Comparison of ENCODE assay signal across 31 mouse cellular contexts in the genomic region with DNA sequence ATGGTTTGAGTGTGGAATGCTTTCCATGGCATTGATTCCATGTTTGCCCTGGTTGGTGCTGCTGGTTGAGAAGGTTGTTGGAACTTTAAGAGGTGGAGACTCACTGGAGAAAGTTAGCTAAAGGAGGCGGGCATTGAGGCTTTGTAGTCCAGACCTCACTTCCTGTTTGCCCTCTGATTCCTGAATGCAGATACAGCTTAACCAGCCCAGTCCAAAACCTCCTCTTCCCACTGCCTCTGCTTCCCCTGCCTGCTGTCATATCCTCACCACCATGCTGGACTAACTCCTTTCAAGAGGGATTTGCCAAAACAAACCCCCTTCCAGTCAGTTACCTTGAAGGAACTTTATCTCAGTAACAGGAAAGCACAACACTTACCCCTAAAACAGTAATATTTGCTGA. TPM values are rescaled to one million over a fixed set of nuclear protein-coding genes. Genes with fewer than 3 reads are reported as not detected.
DNase-seq lines count a peak whose midpoint lies in the region; ATAC-seq and TF ChIP-seq lines count a peak whose summit lies in the region.
"Had no signal": no experiment of that assay in that cellular context is flagged by ENCODE, and none has a peak within 500 bp of the region (broad histone marks: within the 10 kb centered on the region; RNA-seq: fewer than 3 reads in every experiment).

No protein-coding gene starts in this region.

- no peak overlapping the region for H3K9ac ChIP-seq in CH12.LX (ENCODE audit: insufficient read depth, low read depth)
- H3K9ac ChIP-seq in stomach, postnatal 0 days (ENCODE audit: low read length) = no peak overlapping the region
- H3K9ac ChIP-seq: embryonic facial prominence, embryonic 13.5 days; embryonic facial prominence, embryonic 15.5 days; forebrain, embryonic 12.5 days had no signal

- no peak overlapping the region for H3K4me2 ChIP-seq in CH12.LX (ENCODE audit: insufficient read depth, low read depth, poor library complexity, severe bottlenecking)
- no peak overlapping the region for H3K4me2 ChIP-seq in stomach, postnatal 0 days (replicated peaks; ENCODE audit: low read depth)
- H3K4me2 ChIP-seq: embryonic facial prominence, embryonic 13.5 days; embryonic facial prominence, embryonic 15.5 days; forebrain, embryonic 12.5 days had no signal

- 57% methylated on average over 1 of the region's 1 CpGs for WGBS in stomach, postnatal 0 days

- no peaks in the 10 kb centered on the region for H3K27me3 ChIP-seq in CH12.LX (replicated peaks)
- no peaks in the 10 kb centered on the region for H3K27me3 ChIP-seq in stomach, postnatal 0 days (ENCODE audit: control insufficient read depth, insufficient read depth, low read length)
- H3K27me3 ChIP-seq: embryonic facial prominence, embryonic 13.5 days; embryonic facial prominence, embryonic 15.5 days; forebrain, embryonic 12.5 days had no signal

- TF ChIP-seq EP300 in CH12.LX (IDR thresholded peaks at IDR 0.05; ENCODE audit: low read length) = no peak
- no peak for TF ChIP-seq EP300 in stomach, postnatal 0 days (optimal IDR thresholded peaks at IDR 0.05)

- peak; percentile 63 for DNase-seq in heart, adult 11 months
- DNase-seq in heart, adult 9 months (ENCODE audit: low spot score in 2 of 2) = no peak
- peak; percentile 5 for DNase-seq in CH12.LX (ENCODE audit: extremely low read depth)
- DNase-seq in stomach, postnatal 0 days (ENCODE audit: low spot score) = peak; percentile 49
- DNase-seq in natural killer cell, adult 2 months (ENCODE audit: low spot score in 2 of 2) = no peak
- DNase-seq in kidney, postnatal 10 days = no peak
- DNase-seq in adrenal gland, postnatal 14 days = no peak
- DNase-seq: adrenal gland, adult 8-10 months; adrenal gland, postnatal 25 days; B cell, adult 2 months; cerebellum, adult 11-12 months; cerebellum, adult 2 months; cerebellum, adult 9-10 months; cerebellum, postnatal 10 days; cerebellum, postnatal 25 days; embryo, embryonic 11 days had no signal

- H3K9me3 ChIP-seq in CH12.LX (replicated peaks; ENCODE audit: low read length) = no peaks in the 10 kb centered on the region
- no peaks in the 10 kb centered on the region for H3K9me3 ChIP-seq in stomach, postnatal 0 days (ENCODE audit: control insufficient read depth, low read length)
- H3K9me3 ChIP-seq: embryonic facial prominence, embryonic 13.5 days; embryonic facial prominence, embryonic 15.5 days; forebrain, embryonic 10.5 days; forebrain, embryonic 12.5 days had no signal

- no peaks in the 10 kb centered on the region for H3K79me2 ChIP-seq in CH12.LX (replicated peaks; ENCODE audit: control insufficient read depth, extremely low read depth, insufficient read depth, poor library complexity, severe bottlenecking)

- H3K36me3 ChIP-seq in CH12.LX (replicated peaks in 1 of 2; ENCODE audit: control insufficient read depth in 1 of 2, insufficient read depth in 1 of 2, low read length in 1 of 2) = no peaks in the 10 kb centered on the region
- no peaks in the 10 kb centered on the region for H3K36me3 ChIP-seq in stomach, postnatal 0 days (ENCODE audit: control insufficient read depth, insufficient read depth, low read length)
- H3K36me3 ChIP-seq: embryonic facial prominence, embryonic 13.5 days; embryonic facial prominence, embryonic 15.5 days; forebrain, embryonic 10.5 days; forebrain, embryonic 12.5 days had no signal

- no peak for TF ChIP-seq POLR2A in CH12.LX (IDR thresholded peaks at IDR 0.05; ENCODE audit: low read depth, low read length)

- dilution Hi-C loops in CH12.LX (cut with MboI; ENCODE audit: extremely low pct_ligation_motif_present, extremely low pct_unique_long_range_greater_than_20kb, low sequenced_read_pairs) = no loop called here

- no peak for TF ChIP-seq RAD21 in CH12.LX (IDR thresholded peaks at IDR 0.05; ENCODE audit: low read depth, low read length)

- in situ Hi-C loops in CH12.LX (cut with MboI; ENCODE audit: low pct_ligation_motif_present, low pct_unique_long_range_greater_than_20kb, low sequenced_read_pairs) = loop anchor here (25.0 kb wide), 1 partner anchor 570 kb away; the partner anchor contains the start of gene Mrpl16

- H3K27ac ChIP-seq in CH12.LX (ENCODE audit: insufficient read depth, low read depth) = no peak overlapping the region
- no peak overlapping the region for H3K27ac ChIP-seq in stomach, postnatal 0 days (replicated peaks)
- H3K27ac ChIP-seq: embryonic facial prominence, embryonic 13.5 days; embryonic facial prominence, embryonic 15.5 days; forebrain, embryonic 10.5 days; forebrain, embryonic 12.5 days had no signal

- peak; percentile 52; the same call in 1 of the 2 replicates for ATAC-seq in common myeloid progenitor, adult 5-6 weeks (replicated peaks; ENCODE audit: low read depth, poor library complexity, severe bottlenecking)
- peak; percentile 51; the same call in 1 of the 2 replicates for ATAC-seq in stomach, postnatal 0 days (ENCODE audit: low FRiP score, low TSS enrichment)
- ATAC-seq: activated CD4-positive, CD25-positive, alpha-beta regulatory T cell, adult 4 months; CD4-positive, CD25-positive, alpha-beta regulatory T cell, adult 4 months; forebrain, embryonic 14.5 days; forebrain, embryonic 16.5 days had no signal

- peaks cover 0 to 4% of the 10 kb centered on the region in 2 experiments; a peak in 1 of 4 replicates for H3K4me1 ChIP-seq in CH12.LX (ENCODE audit: control insufficient read depth in 1 of 2, insufficient read depth in 2 of 2)
- H3K4me1 ChIP-seq in stomach, postnatal 0 days (replicated peaks; ENCODE audit: control insufficient read depth, insufficient read depth) = no peaks in the 10 kb centered on the region
- H3K4me1 ChIP-seq: embryonic facial prominence, embryonic 13.5 days; embryonic facial prominence, embryonic 15.5 days; forebrain, embryonic 10.5 days; forebrain, embryonic 12.5 days had no signal

- H3K4me3 ChIP-seq in CH12.LX (replicated peaks in 1 of 3; ENCODE audit: low read depth in 2 of 3, low read length in 2 of 3, poor library complexity in 1 of 3) = no peak overlapping the region
- H3K4me3 ChIP-seq in stomach, postnatal 0 days (ENCODE audit: low read depth, low read length) = no peak overlapping the region
- H3K4me3 ChIP-seq: embryonic facial prominence, embryonic 13.5 days; embryonic facial prominence, embryonic 15.5 days; erythroblast, embryonic 14.5 days; forebrain, embryonic 10.5 days; forebrain, embryonic 12.5 days had no signal

- TF ChIP-seq CTCF in CH12.LX (conservative IDR thresholded peaks at IDR 0.05 in 1 of 2, IDR thresholded peaks at IDR 0.05 in 1 of 2; ENCODE audit: low read depth in 2 of 2, low read length in 2 of 2) = no peak
- TF ChIP-seq CTCF in stomach, postnatal 0 days (IDR thresholded peaks at IDR 0.05; ENCODE audit: low read depth) = no peak

TF ChIP-seq in CH12.LX, 34 proteins besides CTCF, POLR2A, EP300 and RAD21:
- TF ChIP-seq ETS1 (conservative IDR thresholded peaks at IDR 0.05; ENCODE audit: low read depth, low read length) (no peak), MAFK (IDR thresholded peaks at IDR 0.05; ENCODE audit: insufficient replicate concordance, low read length) (no peak), JUN (IDR thresholded peaks at IDR 0.05; ENCODE audit: insufficient read depth, low read depth, low read length) (no peak), MAX (IDR thresholded peaks at IDR 0.05; ENCODE audit: low read length) (no peak), RCOR1 (conservative IDR thresholded peaks at IDR 0.05; ENCODE audit: low read depth, low read length) (no peak), PAX5 (IDR thresholded peaks at IDR 0.05; ENCODE audit: low read length) (no peak), USF2 (conservative IDR thresholded peaks at IDR 0.05; ENCODE audit: low read depth, low read length) (no peak), KAT2A (IDR thresholded peaks at IDR 0.05; ENCODE audit: insufficient replicate concordance, low read length) (no peak), MYC (IDR thresholded peaks at IDR 0.05; ENCODE audit: low read depth, low read length) (no peak), CHD1 (IDR thresholded peaks at IDR 0.05; ENCODE audit: low read depth, low read length) (no peak), ZNF384 (IDR thresholded peaks at IDR 0.05; ENCODE audit: low read depth, low read length) (no peak), SIN3A (IDR thresholded peaks at IDR 0.05; ENCODE audit: low read length) (no peak), ELF1 (IDR thresholded peaks at IDR 0.05; ENCODE audit: low read depth, low read length) (no peak), USF1 (IDR thresholded peaks at IDR 0.05; ENCODE audit: low read depth, low read length) (no peak)

RNA-seq across cellular contexts. Expression of gene Ms4a13, which starts 4.0 kb away (rescaled TPM):
- not detected in 2 replicates for total RNA-seq in CH12.LX (2012; rRNA removed)
- not detected in 2 replicates for total RNA-seq in CH12.LX (2014; rRNA removed)
- not detected in 2 replicates for polyA plus RNA-seq in CH12.LX (2012; ENCODE audit: insufficient read length, low read depth)
- not detected in 2 replicates for total RNA-seq in common myeloid progenitor, adult 5-6 weeks (2017)
- polyA plus RNA-seq in stomach, postnatal 0 days (2015; fragmentation: Nextera tagmentation; extraction: Ambion mirVana) = not detected in 2 replicates
- total RNA-seq in adrenal gland, postnatal 14 days (2021) = not detected in 2 replicates
- total RNA-seq: adrenal gland, adult 18-20 months; adrenal gland, adult 8-10 months; adrenal gland, postnatal 25 days; ES-E14; MEL had no signal
- polyA plus RNA-seq: activated CD4-positive, CD25-positive, alpha-beta regulatory T cell, adult 4 months; CD4-positive, CD25-positive, alpha-beta regulatory T cell, adult 4 months; cerebellum, adult 2 months; embryonic facial prominence, embryonic 11.5 days; embryonic facial prominence, embryonic 13.5 days; embryonic facial prominence, embryonic 15.5 days; erythroblast, embryonic 14.5 days; forebrain, embryonic 10.5 days; forebrain, embryonic 12.5 days; forebrain, embryonic 14.5 days; forebrain, embryonic 16.5 days; frontal cortex, adult 2 months had no signal

RNA-seq across cellular contexts. Expression of gene 1700025F22Rik, which starts 27.4 kb away (rescaled TPM):
- total RNA-seq in CH12.LX (2012; rRNA removed) (not detected in 2 replicates), CH12.LX (2014; rRNA removed) (not detected in 2 replicates)
- polyA plus RNA-seq in CH12.LX (2012; ENCODE audit: insufficient read length, low read depth) = not detected in 2 replicates
- total RNA-seq in common myeloid progenitor, adult 5-6 weeks (2017) = not detected in 2 replicates
- polyA plus RNA-seq in stomach, postnatal 0 days (2015; fragmentation: Nextera tagmentation; extraction: Ambion mirVana) = not detected in 2 replicates
- total RNA-seq in adrenal gland, postnatal 14 days (2021) = not detected in 2 replicates
- total RNA-seq: adrenal gland, adult 18-20 months; adrenal gland, adult 8-10 months; adrenal gland, postnatal 25 days; ES-E14; MEL had no signal
- polyA plus RNA-seq: activated CD4-positive, CD25-positive, alpha-beta regulatory T cell, adult 4 months; CD4-positive, CD25-positive, alpha-beta regulatory T cell, adult 4 months; cerebellum, adult 2 months; embryonic facial prominence, embryonic 11.5 days; embryonic facial prominence, embryonic 13.5 days; embryonic facial prominence, embryonic 15.5 days; erythroblast, embryonic 14.5 days; forebrain, embryonic 10.5 days; forebrain, embryonic 12.5 days; forebrain, embryonic 14.5 days; forebrain, embryonic 16.5 days; frontal cortex, adult 2 months had no signal

RNA-seq across cellular contexts. Expression of gene Ms4a12, which starts 39.7 kb away (rescaled TPM):
- not detected in 2 replicates for total RNA-seq in CH12.LX (2012; rRNA removed)
- total RNA-seq in CH12.LX (2014; rRNA removed) = not detected in 2 replicates
- not detected in 2 replicates for polyA plus RNA-seq in CH12.LX (2012; ENCODE audit: insufficient read length, low read depth)
- total RNA-seq in common myeloid progenitor, adult 5-6 weeks (2017) = not detected in 2 replicates
- 0.51 and 0.73 TPM in 2 replicates for polyA plus RNA-seq in stomach, postnatal 0 days (2015; fragmentation: Nextera tagmentation; extraction: Ambion mirVana)
- total RNA-seq in adrenal gland, postnatal 14 days (2021) = not detected in 2 replicates
- total RNA-seq: adrenal gland, adult 18-20 months; adrenal gland, postnatal 25 days; ES-E14; MEL had no signal
- polyA plus RNA-seq: activated CD4-positive, CD25-positive, alpha-beta regulatory T cell, adult 4 months; CD4-positive, CD25-positive, alpha-beta regulatory T cell, adult 4 months; cerebellum, adult 2 months; embryonic facial prominence, embryonic 11.5 days; embryonic facial prominence, embryonic 13.5 days; embryonic facial prominence, embryonic 15.5 days; erythroblast, embryonic 14.5 days; forebrain, embryonic 10.5 days; forebrain, embryonic 12.5 days; forebrain, embryonic 14.5 days; forebrain, embryonic 16.5 days; frontal cortex, adult 2 months had no signal

Comparison
In these comparisons a context has a peak if more than half of its experiments do, and no peak if none do; other contexts are left out.
1. DNase-seq: peak in heart, adult 11 months (single experiment), CH12.LX (single experiment) and stomach, postnatal 0 days (single experiment); none in heart, adult 9 months (0 of 2), natural killer cell, adult 2 months (0 of 2), kidney, postnatal 10 days (single experiment) and adrenal gland, postnatal 14 days (single experiment).